Mouse (Mus musculus) heart, adult 2 months (tissue): Measurements from ENCODE around the gene Lin9.

Experiments used
- CTCF ChIP-seq: fragments of 200-600 bp; IDR thresholded peaks from 2 replicates; pipeline ENCODE4 v1.8.1; 2022; ENCODE audit warnings: antibody characterized with exemption, mild to moderate bottlenecking, moderate library complexity
- POLR2A ChIP-seq: fragments of 200-500 bp; IDR thresholded peaks from 2 replicates; pipeline ENCODE4 v1.6.1; 2011; ENCODE audit warnings: mild to moderate bottlenecking, low read depth, low read length, control low read depth; ENCODE audit not compliant: insufficient read depth

DNA sequence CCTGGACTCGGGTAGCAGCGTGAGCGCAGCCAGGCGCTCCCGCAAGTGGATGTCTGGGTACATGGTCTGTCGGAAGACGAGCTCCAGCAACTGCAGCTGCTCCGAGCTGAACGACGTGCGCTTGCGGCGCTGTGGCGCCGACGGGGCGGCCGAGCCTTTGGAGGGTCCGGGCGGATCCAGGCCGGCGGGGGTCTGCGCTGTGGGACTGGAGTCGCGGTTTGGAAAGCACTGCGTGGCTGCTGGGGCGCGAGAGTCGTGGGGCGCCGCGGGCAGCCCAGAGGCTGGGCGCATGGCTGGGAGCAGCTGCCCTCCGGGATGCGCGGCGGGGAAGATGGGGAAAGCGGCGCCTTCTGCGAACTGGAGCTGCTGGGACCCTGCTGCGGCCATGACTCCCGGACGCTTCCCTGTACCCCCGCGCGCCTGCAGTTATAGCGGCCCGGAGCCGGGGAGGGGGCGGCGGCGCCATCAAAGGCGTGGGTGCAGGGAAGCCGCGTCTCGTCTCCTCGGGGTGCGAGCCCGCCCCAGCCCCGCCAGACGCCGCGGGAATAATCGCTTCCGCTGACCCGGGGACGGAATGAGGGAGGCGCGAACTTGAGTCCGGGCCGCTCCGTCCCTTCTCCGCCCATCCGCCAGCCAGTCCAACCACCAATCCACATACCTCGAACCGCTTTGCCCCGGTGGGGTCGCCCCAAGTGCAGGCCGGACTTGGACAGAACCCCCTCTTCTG lies 55.8 kb downstream of the Lin9 start, which contains the start of gene Mixl1:
- TF ChIP-seq POLR2A = no peak
- no peak for TF ChIP-seq CTCF
